Mouse (Mus musculus): ENCODE results near the gene Nfia.

- no peak for TF ChIP-seq POLR2A (IDR thresholded peaks at IDR 0.05; ENCODE audit: control insufficient read depth, low read depth, low read length)
- TF ChIP-seq CTCF (IDR thresholded peaks at IDR 0.05; ENCODE audit: control insufficient read depth, insufficient read depth, insufficient replicate concordance, low read depth, low read length), result no peak
These were observed 277.1 kb downstream of the Nfia start for GRCm38 (mm10) chr4:98049584-98049983.
